Mouse (Mus musculus): ENCODE data around the gene Fam207a.

DNA sequence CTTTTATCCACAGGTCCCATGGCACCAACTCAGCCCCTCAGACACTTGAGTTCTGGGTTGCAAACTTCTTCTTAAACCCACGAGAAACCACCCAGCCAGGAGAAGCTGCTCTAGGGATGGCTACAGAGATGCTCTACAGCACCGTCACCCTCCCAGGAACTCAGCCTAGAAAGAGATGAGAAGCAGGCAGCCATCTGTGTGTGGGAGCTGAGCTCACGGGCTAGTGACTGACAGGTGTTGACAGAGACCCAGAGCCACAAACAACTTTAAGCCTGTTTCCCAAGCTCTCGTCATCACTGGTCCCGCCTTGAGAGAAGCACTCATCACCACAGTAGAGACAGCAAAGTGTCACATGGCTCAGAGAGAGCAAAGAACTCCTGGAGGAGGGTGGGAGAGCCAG lies 43.4 kb downstream of the Fam207a start:
- no peak for TF ChIP-seq CTCF (IDR thresholded peaks at IDR 0.05 in 2 of 3, conservative IDR thresholded peaks at IDR 0.05 in 1 of 3; ENCODE audit: control insufficient read depth in 1 of 3, insufficient read depth in 1 of 3, low read depth in 2 of 3, low read length in 3 of 3, poor library complexity in 1 of 3, severe bottlenecking in 1 of 3)
- TF ChIP-seq POLR2A (IDR thresholded peaks at IDR 0.05; ENCODE audit: control insufficient read depth in 1 of 2, insufficient read depth in 1 of 2, low read depth in 1 of 2, low read length in 2 of 2, poor library complexity in 1 of 2) = no peak
- no peak for TF ChIP-seq EP300 (IDR thresholded peaks at IDR 0.05; ENCODE audit: low read depth in 1 of 2, low read length in 2 of 2)
- no peak for TF ChIP-seq NRF1 (IDR thresholded peaks at IDR 0.05; ENCODE audit: insufficient read depth, low read depth, low read length, poor library complexity, severe bottlenecking)
- TF ChIP-seq RAD21 (IDR thresholded peaks at IDR 0.05; ENCODE audit: low read depth, low read length) = no peak
- TF ChIP-seq ZC3H11A (IDR thresholded peaks at IDR 0.05; ENCODE audit: low read depth, low read length) = no peak
- TF ChIP-seq BHLHE40 (IDR thresholded peaks at IDR 0.05; ENCODE audit: borderline replicate concordance, low read depth, low read length) = no peak
- TF ChIP-seq HCFC1 (IDR thresholded peaks at IDR 0.05; ENCODE audit: low read depth, low read length) = no peak
- TF ChIP-seq TCF12 (IDR thresholded peaks at IDR 0.05; ENCODE audit: low read depth, low read length) = no peak
- no peak for TF ChIP-seq MAX (IDR thresholded peaks at IDR 0.05; ENCODE audit: low read length)

Data from MEL (cell line).